Mouse (Mus musculus): ENCODE measurements around the gene Grb10. TPM values are rescaled to one million over a fixed set of nuclear protein-coding genes. Genes with fewer than 3 reads are reported as not detected.

The Grb10 gene
- polyA plus RNA-seq, 1 experiment from 2014 or later, result 142 TPM

- no peaks in the 10 kb centered on the region for H3K36me3 ChIP-seq (ENCODE audit: insufficient read depth, low read length)
- no peak overlapping the region for H3K9ac ChIP-seq (ENCODE audit: low read depth, low read length)
- ATAC-seq (replicated peaks; ENCODE audit: low FRiP score, low read depth) (no peak), DNase-seq (ENCODE audit: low spot score) (no peak)
- no peaks in the 10 kb centered on the region for H3K9me3 ChIP-seq (replicated peaks; ENCODE audit: low read length)
- no peak for TF ChIP-seq CTCF (IDR thresholded peaks at IDR 0.05; ENCODE audit: low read depth)
- no peaks in the 10 kb centered on the region for H3K4me1 ChIP-seq (replicated peaks; ENCODE audit: insufficient read depth, low read length)
- H3K4me3 ChIP-seq (replicated peaks; ENCODE audit: low read depth, low read length), result no peak overlapping the region
- H3K27me3 ChIP-seq (ENCODE audit: insufficient read depth, low read length), result peaks cover 11% of the 10 kb centered on the region; the same call in 1 of the 2 replicates
- H3K27ac ChIP-seq, result no peak overlapping the region
- no peak overlapping the region for H3K4me2 ChIP-seq (ENCODE audit: low read length)
- WGBS, result 84% methylated on average over 4 of the region's 4 CpGs
These were observed 1.9 kb upstream of the Grb10 start for GRCm38 (mm10) chr11:12040391-12040790.

DNA sequence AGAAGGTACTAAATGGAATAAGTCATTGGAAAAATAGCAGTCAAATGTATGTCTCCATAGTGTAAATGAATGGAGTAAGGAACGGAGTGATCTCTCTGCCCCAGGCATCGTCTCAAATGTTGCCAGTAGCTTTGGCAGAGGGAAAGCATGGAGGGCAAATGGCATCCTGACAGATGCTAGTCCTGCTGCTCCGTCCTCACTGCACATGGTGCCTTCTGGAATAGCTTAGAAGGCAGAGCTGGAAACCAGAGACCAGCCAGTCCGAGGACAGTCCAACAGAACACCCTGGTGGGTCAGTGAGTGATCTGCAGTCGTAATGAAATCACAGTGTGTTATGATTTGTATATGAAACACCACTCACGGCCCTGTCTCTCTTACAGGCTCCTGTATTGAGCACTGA lies 1.3 kb upstream of the Grb10 start:
- no peak for ATAC-seq (replicated peaks; ENCODE audit: low FRiP score, low read depth)

GRCm38 (mm10) chr11:12039098-12039497 lies 615 bp upstream of the Grb10 start:
- H3K9me3 ChIP-seq (replicated peaks; ENCODE audit: low read length), result no peaks in the 10 kb centered on the region
- DNase-seq (ENCODE audit: low spot score) (peak; percentile 72), ATAC-seq (replicated peaks; ENCODE audit: low FRiP score, low read depth) (no peak)
- H3K9ac ChIP-seq (ENCODE audit: low read depth, low read length), result no peak overlapping the region
- no peaks in the 10 kb centered on the region for H3K36me3 ChIP-seq (ENCODE audit: insufficient read depth, low read length)
- no peak overlapping the region for H3K4me2 ChIP-seq (ENCODE audit: low read length)
- no peak overlapping the region for H3K27ac ChIP-seq
- H3K4me1 ChIP-seq (replicated peaks; ENCODE audit: insufficient read depth, low read length), result no peaks in the 10 kb centered on the region
- H3K27me3 ChIP-seq (ENCODE audit: insufficient read depth, low read length), result peaks cover 24% of the 10 kb centered on the region
- no peak overlapping the region for H3K4me3 ChIP-seq (replicated peaks; ENCODE audit: low read depth, low read length)
- TF ChIP-seq CTCF (IDR thresholded peaks at IDR 0.05; ENCODE audit: low read depth), result peak; percentile 56
- WGBS, result 14% methylated on average over 3 of the region's 3 CpGs

More for the DNA sequence above, 1.3 kb upstream of the Grb10 start:
- no peaks in the 10 kb centered on the region for H3K4me1 ChIP-seq (replicated peaks; ENCODE audit: insufficient read depth, low read length)
- H3K9me3 ChIP-seq (replicated peaks; ENCODE audit: low read length), result no peaks in the 10 kb centered on the region
- no peak overlapping the region for H3K4me3 ChIP-seq (replicated peaks; ENCODE audit: low read depth, low read length)
- DNase-seq (ENCODE audit: low spot score), result no peak
- H3K27ac ChIP-seq, result no peak overlapping the region
- H3K27me3 ChIP-seq (ENCODE audit: insufficient read depth, low read length), result peaks cover 18% of the 10 kb centered on the region
- no peak overlapping the region for H3K9ac ChIP-seq (ENCODE audit: low read depth, low read length)
- WGBS, result 66% methylated on average over 6 of the region's 6 CpGs
- no peaks in the 10 kb centered on the region for H3K36me3 ChIP-seq (ENCODE audit: insufficient read depth, low read length)
- H3K4me2 ChIP-seq (ENCODE audit: low read length), result no peak overlapping the region
- TF ChIP-seq CTCF (IDR thresholded peaks at IDR 0.05; ENCODE audit: low read depth), result peak; percentile 42; the same call in 1 of the 2 replicates

DNA sequence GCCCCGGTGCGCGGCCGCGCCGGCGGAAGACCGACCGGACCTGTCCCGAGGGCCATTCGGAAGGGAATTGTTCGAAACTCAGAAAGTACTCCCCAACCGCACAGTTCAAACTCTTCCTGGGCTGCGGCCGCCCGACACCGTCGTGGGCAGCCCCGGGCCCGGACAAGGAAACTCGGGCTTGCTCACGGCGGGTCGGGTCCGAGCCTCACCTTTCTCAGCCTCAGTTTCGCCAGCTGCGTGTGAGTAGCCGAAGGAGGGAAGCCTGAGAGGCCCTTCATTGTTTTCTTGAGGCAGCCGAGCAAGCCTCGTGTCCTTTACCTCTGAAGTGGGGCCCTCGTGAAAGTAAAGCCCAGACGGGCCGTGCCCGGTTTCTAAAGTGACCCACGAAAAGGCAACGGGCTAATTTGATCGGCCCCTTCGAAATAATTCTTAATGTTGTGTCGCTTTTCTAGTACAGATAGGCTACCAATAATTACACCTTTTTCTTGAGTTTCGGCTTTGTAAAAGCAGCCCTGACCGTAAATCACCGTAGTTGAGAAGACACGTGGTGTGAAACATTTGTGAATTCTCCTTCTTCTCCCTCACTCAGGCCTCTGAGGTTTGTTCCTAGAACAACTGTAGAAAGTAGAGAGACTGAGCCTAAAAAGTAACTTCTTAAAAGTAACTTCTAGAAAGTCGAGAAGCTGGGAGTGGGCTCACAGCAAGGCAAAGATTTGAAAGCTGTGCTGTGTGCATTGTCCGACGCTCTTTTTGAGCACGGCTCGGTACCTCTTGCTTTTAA lies 604 bp downstream of the Grb10 start:
- peak overlapping the region; percentile 91 for H3K27ac ChIP-seq
- DNase-seq (ENCODE audit: low spot score) (peak; percentile 47), ATAC-seq (replicated peaks; ENCODE audit: low FRiP score, low read depth) (peak; percentile 25; the same call in 1 of the 2 replicates)
- H3K4me1 ChIP-seq (replicated peaks; ENCODE audit: insufficient read depth, low read length), result no peaks in the 10 kb centered on the region
- H3K27me3 ChIP-seq (ENCODE audit: insufficient read depth, low read length), result peaks cover 27% of the 10 kb centered on the region
- WGBS, result 3% methylated on average over 48 of the region's 48 CpGs
- H3K9me3 ChIP-seq (replicated peaks; ENCODE audit: low read length), result no peaks in the 10 kb centered on the region
- peak overlapping the region; percentile 90 for H3K9ac ChIP-seq (ENCODE audit: low read depth, low read length)
- H3K4me2 ChIP-seq (ENCODE audit: low read length), result peak overlapping the region; percentile 69
- H3K36me3 ChIP-seq (ENCODE audit: insufficient read depth, low read length), result no peaks in the 10 kb centered on the region
- no peak for TF ChIP-seq CTCF (IDR thresholded peaks at IDR 0.05; ENCODE audit: low read depth)
- peak overlapping the region; percentile 75 for H3K4me3 ChIP-seq (replicated peaks; ENCODE audit: low read depth, low read length)

GRCm38 (mm10) chr11:12037075-12037686 lies 1.3 kb downstream of the Grb10 start:
- H3K27me3 ChIP-seq (ENCODE audit: insufficient read depth, low read length), result peaks cover 33% of the 10 kb centered on the region
- H3K9me3 ChIP-seq (replicated peaks; ENCODE audit: low read length), result no peaks in the 10 kb centered on the region
- no peak for TF ChIP-seq CTCF (IDR thresholded peaks at IDR 0.05; ENCODE audit: low read depth)
- ATAC-seq (replicated peaks; ENCODE audit: low FRiP score, low read depth) (peak; percentile 74), DNase-seq (ENCODE audit: low spot score) (peak; percentile 74)
- peak overlapping the region; percentile 90 for H3K9ac ChIP-seq (ENCODE audit: low read depth, low read length)
- WGBS, result 2% methylated on average over 58 of the region's 93 CpGs
- peak overlapping the region; percentile 91 for H3K27ac ChIP-seq
- H3K4me3 ChIP-seq (replicated peaks; ENCODE audit: low read depth, low read length), result peak overlapping the region; percentile 75
- peak overlapping the region; percentile 69 for H3K4me2 ChIP-seq (ENCODE audit: low read length)
- no peaks in the 10 kb centered on the region for H3K4me1 ChIP-seq (replicated peaks; ENCODE audit: insufficient read depth, low read length)
- H3K36me3 ChIP-seq (ENCODE audit: insufficient read depth, low read length), result no peaks in the 10 kb centered on the region
